Mouse (Mus musculus): ENCODE results near the gene Atp1a4. TPM values are rescaled to one million over a fixed set of nuclear protein-coding genes. Genes with fewer than 3 reads are reported as not detected.
"Not testable (repeated sequence)": the region's sequence is repeated elsewhere in the genome, so short reads cannot be mapped to it uniquely, and the experiment has no call there.

Atp1a4 gene
- total RNA-seq, 2 experiments from 2014 or later: not detected

- intact Hi-C loops (cut with DNase I): no loop called here
- no peak for DNase-seq
Observed at GRCm38 (mm10) chr1:172283073-172283472, 24.9 kb upstream of the Atp1a4 start.

- DNase-seq: no peak
- intact Hi-C loops (cut with DNase I): loop anchor here (1.0 kb wide), 1 partner anchor 24 kb away; no protein-coding TSS in a partner anchor
Observed at GRCm38 (mm10) chr1:172281522-172282254, 23.5 kb upstream of the Atp1a4 start.

GRCm38 (mm10) chr1:172279768-172280509, 21.7 kb upstream of the Atp1a4 start:
- no peak for DNase-seq
- intact Hi-C loops (cut with DNase I): no loop called here

GRCm38 (mm10) chr1:172278328-172278727, 20.1 kb upstream of the Atp1a4 start:
- no peak for DNase-seq
- intact Hi-C loops (cut with DNase I): no loop called here

- DNase-seq: no peak
Observed at GRCm38 (mm10) chr1:172277172-172277571, 19.0 kb upstream of the Atp1a4 start.

GRCm38 (mm10) chr1:172274547-172274946, 16.3 kb upstream of the Atp1a4 start:
- intact Hi-C loops (cut with DNase I): no loop called here
- no peak for DNase-seq

More at GRCm38 (mm10) chr1:172277172-172277571, 19.0 kb upstream of the Atp1a4 start:
- intact Hi-C loops (cut with DNase I): no loop called here

- intact Hi-C loops (cut with DNase I): no loop called here
- DNase-seq: no peak
Observed at GRCm38 (mm10) chr1:172274116-172274515, 15.9 kb upstream of the Atp1a4 start.

GRCm38 (mm10) chr1:172273386-172273785, 15.2 kb upstream of the Atp1a4 start:
- peak; percentile 57 to 61 for DNase-seq
- intact Hi-C loops (cut with DNase I): no loop called here

GRCm38 (mm10) chr1:172271765-172272164, 13.6 kb upstream of the Atp1a4 start:
- intact Hi-C loops (cut with DNase I): no loop called here
- DNase-seq: no peak

- intact Hi-C loops (cut with DNase I): no loop called here
Observed at GRCm38 (mm10) chr1:172271208-172271607, 13.0 kb upstream of the Atp1a4 start.

GRCm38 (mm10) chr1:172261477-172262078, 3.4 kb upstream of the Atp1a4 start, which contains the start of gene Igsf8:
Gene Igsf8, plus strand, starts transcription at chr1:172261641.
- intact Hi-C loops (cut with DNase I): no loop called here
- DNase-seq: no peak

More at GRCm38 (mm10) chr1:172271208-172271607, 13.0 kb upstream of the Atp1a4 start:
- no peak for DNase-seq

GRCm38 (mm10) chr1:172247679-172248078, 10.5 kb downstream of the Atp1a4 start:
- intact Hi-C loops (cut with DNase I): loop anchor here (1.0 to 5.0 kb wide), 4 partner anchors 60 to 200 kb away; partner anchors contain the start of gene Dcaf8
- DNase-seq: peak; percentile 60 to 63

- intact Hi-C loops (cut with DNase I): loop anchor here (1.0 to 5.0 kb wide), 4 partner anchors 60 to 200 kb away; partner anchors contain the start of gene Dcaf8
- DNase-seq: no peak
Observed at GRCm38 (mm10) chr1:172247216-172247615, 11.0 kb downstream of the Atp1a4 start.

GRCm38 (mm10) chr1:172244645-172245044, 13.6 kb downstream of the Atp1a4 start:
- intact Hi-C loops (cut with DNase I): loop anchor here (5.0 kb wide), 3 partner anchors 63 to 197 kb away; partner anchors contain the start of gene Dcaf8
- DNase-seq: not testable (repeated sequence)

GRCm38 (mm10) chr1:172243547-172244205, 14.5 kb downstream of the Atp1a4 start:
- intact Hi-C loops (cut with DNase I): loop anchor here (2.0 kb wide), 1 partner anchor 21 kb away; no protein-coding TSS in a partner anchor
- peak; percentile 37 to 60 for DNase-seq

- intact Hi-C loops (cut with DNase I): loop anchor here (2.0 kb wide), 1 partner anchor 20 kb away; no protein-coding TSS in a partner anchor
- peak; percentile 71 to 74 for DNase-seq
Observed at GRCm38 (mm10) chr1:172242401-172242800, 15.8 kb downstream of the Atp1a4 start.

GRCm38 (mm10) chr1:172240945-172241708, 17.1 kb downstream of the Atp1a4 start:
- no peak for DNase-seq
- intact Hi-C loops (cut with DNase I): no loop called here

GRCm38 (mm10) chr1:172229215-172229614, 29.0 kb downstream of the Atp1a4 start:
- no peak for DNase-seq
- intact Hi-C loops (cut with DNase I): no loop called here

GRCm38 (mm10) chr1:172228209-172228608, 30.0 kb downstream of the Atp1a4 start:
- intact Hi-C loops (cut with DNase I): no loop called here

More at GRCm38 (mm10) chr1:172228209-172228608, 30.0 kb downstream of the Atp1a4 start:
- DNase-seq: no peak

All from heart, postnatal 10 days (tissue).